Mouse (Mus musculus): Measurements from ENCODE around the gene Abcb9.

GRCm38 (mm10) chr5:124026568-124026967 is 69.0 kb downstream of the Abcb9 start:
- TF ChIP-seq CTCF (IDR thresholded peaks at IDR 0.05; ENCODE audit: low read depth) (peak; percentile 9; the same call in 1 of the 2 replicates), EP300 (IDR thresholded peaks at IDR 0.05; ENCODE audit: low read depth) (no peak)
